Mouse (Mus musculus) cerebellum, adult (tissue): ENCODE data around the gene Slain1.
A peak's percentile ranks its signal among the peaks of the same experiment; 100 is the strongest.

ENCODE experiments used
- ATAC-seq: cut with Nextera tagmentation; 2 replicates; pipeline ENCODE4 v1.9.2; 2017; ENCODE audit warnings: mild to moderate bottlenecking, moderate library complexity, mixed read lengths; ENCODE audit not compliant: insufficient number of reproducible peaks, low FRiP score, low TSS enrichment

The Slain1 gene

DNA sequence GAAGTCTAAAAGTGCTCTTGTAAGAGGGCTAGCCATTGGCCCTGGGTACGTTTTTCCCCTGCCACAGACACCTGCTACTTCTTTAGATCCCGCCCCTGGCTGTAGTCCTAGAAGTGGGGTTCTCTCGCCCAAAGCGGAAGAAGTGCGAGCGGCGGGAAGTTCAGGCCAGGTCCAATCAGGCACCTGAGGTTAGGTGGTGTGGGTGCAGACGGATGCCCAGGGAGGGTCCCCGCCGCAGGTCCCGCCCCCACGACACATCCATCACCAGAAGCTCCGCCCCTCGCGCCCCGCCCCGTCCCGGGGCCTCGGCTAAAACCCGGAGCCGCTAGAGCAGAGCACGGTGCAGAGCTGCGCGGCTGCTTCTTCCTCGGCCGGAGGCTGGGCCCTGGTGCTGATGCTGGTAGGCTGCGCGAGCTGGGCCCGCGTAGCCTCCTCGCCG, at the start of gene Slain1:
Gene Slain1, plus strand, starts transcription at position 333 of the 439 bp plus-strand sequence.
- peak; percentile 91 for ATAC-seq

GRCm38 (mm10) chr14:103608063-103608462, 42.0 kb upstream of the Slain1 start:
- ATAC-seq, result no peak

DNA sequence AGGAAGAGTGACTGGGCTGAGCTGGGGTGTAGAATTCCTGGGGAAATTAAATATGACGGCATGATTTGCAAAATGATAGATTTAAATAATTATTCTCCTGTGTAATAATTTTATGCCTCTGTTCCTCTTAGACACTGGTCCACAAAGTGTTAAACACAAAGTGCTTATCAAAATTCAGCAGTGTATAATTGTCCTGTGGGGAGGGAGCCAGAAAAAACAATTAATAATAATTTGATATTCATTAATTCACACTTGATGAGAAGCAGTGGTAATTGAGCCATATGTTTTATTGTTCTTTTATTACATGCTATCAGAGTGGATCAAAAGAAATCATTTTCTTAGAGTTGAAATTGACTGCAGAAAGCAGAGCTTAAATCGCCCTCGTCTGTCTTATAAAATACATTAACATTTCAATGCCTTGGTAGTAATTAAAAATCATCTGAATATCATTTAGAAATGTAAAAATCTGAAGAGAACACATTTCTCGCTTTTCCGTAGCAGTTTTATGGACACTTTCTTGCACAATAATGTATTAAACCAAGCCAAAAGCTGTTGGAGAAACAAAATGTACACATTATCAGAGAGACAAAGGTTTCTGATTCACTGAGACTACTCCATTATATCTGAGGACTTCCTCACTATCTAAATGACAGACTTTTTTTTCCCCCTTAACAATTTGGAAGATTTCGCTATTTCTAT, 36.3 kb upstream of the Slain1 start:
- no peak for ATAC-seq

- no peak for ATAC-seq
Observed at GRCm38 (mm10) chr14:103614272-103614587, 35.8 kb upstream of the Slain1 start.

DNA sequence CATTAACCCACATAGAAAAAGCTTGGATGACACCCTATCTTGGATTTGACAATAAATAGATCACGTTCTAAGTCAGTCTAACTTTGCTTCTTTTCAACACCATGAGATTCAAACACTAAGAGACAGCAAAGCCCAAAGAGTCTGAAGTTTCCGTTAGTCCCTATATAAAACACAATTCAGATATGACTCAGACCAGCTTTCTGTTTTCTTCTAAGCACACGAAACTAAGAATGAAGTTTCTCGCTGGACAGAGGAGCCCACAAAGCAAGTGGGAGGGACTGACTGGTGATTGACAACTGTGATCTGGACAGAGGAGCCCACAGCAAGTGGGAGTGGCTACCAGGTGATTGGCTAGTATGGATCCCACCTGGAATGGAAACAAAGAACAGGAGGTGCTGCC, 30.3 kb upstream of the Slain1 start:
- ATAC-seq, result no peak

- no peak for ATAC-seq
Observed at GRCm38 (mm10) chr14:103621207-103621606, 28.8 kb upstream of the Slain1 start.

DNA sequence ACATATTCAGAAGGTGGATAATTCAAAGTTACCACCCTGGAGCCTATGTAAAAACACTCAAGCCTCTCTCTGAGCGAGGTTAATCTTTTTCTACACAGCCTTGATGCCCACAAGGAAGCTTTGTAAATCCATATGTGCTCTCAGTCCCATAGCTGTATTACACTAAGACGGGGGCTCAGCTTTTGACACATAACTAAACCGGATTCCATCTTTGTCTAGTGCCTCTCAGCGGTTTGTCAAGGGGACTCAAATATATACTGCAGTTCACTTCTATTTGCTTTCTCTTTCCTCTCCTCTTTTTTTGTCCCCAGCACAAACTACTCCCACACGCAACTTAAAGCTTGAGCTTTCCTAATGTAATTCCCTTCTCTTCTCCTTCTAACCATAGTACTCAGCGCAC, 23.9 kb upstream of the Slain1 start:
- no peak for ATAC-seq

DNA sequence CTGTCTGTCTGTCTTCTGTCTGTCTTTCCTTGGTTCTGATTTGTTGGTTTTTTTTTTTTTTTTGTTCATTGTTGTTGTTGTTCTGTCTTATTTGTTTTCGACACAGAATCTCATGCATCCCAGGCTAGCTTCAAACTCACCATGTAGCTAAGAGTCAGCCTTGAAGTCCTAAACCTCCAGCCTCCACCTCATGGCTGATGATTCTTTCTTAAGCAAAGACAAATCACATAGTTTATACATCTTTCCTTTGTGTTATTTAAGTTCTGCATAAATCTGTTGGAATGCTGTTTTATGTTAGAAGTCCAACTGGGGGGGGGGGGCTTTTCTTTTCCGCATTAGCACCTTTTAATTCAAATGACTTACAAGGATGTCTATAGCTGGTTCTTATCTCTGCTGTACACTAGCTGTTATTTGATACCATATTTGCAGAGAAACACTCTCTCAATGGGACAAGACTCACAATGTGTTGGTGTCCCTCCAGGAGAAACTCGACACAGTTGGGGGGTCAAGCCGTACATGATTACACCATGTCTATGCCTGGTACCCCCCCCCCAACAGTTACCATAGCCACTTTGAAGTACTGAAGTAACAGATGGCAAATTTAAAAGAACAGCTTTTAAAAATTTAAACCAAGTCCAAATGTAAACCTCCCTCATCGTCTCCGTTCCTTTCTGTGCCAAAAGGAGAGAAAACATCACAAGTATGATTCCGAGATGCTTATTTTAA, 20.2 kb upstream of the Slain1 start:
- no peak for ATAC-seq

DNA sequence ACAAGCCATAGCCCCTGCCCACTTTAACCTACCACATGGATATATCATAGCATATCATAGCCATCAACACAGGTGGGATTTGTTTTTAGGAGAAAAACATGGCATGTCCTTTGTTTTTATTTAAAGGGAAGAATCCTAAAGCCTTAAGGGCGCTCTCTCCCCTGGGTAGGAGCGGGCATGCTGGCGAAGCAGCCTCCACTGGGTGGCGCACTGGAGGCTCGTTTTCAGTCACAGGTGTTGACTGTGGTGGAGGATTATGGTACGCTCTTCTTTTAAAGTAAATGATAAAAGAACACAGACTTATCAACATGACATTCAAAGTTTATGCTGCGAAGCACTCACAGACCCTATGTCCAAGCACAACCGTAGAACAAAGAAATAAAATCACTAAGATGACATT, 19.5 kb upstream of the Slain1 start:
- ATAC-seq, result no peak

DNA sequence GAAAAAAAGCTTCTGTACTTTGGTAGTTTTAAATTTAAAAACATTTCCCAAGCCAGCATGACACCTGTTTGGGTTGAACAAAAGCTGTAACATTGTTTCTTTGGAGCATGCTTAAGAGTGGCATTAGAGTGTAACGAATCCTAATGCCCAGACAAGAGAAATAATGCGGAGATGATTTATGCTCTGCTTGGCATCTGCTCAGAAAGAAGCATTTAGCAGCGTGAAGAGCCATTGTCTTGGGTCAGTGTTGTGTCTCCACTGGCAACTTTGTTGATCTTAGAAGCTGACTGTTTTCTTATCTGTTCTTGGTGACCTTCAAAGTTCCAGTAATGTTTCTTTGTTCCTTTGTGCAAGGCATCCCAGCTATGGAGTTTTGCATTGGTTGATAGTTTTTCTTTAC, 6.1 kb upstream of the Slain1 start:
- ATAC-seq, result no peak

DNA sequence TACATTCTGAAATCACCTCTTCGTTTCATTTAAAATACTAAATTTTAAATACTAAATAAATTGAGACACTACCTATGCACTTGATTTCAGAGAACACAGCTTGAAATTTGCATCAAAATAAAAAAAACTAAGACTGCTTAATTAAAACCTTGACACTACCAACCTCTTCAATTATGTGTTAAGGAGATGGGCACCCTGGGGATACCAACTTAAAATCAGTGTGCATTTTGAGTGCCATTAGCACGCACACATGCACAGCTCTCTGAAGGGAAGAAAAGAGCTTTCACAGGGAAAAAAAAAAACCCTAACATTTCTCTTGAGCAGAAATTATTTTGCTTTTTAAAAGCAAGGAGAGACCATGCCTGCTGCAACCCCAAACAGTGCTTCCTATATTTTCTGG, 2.0 kb upstream of the Slain1 start:
- no peak for ATAC-seq

DNA sequence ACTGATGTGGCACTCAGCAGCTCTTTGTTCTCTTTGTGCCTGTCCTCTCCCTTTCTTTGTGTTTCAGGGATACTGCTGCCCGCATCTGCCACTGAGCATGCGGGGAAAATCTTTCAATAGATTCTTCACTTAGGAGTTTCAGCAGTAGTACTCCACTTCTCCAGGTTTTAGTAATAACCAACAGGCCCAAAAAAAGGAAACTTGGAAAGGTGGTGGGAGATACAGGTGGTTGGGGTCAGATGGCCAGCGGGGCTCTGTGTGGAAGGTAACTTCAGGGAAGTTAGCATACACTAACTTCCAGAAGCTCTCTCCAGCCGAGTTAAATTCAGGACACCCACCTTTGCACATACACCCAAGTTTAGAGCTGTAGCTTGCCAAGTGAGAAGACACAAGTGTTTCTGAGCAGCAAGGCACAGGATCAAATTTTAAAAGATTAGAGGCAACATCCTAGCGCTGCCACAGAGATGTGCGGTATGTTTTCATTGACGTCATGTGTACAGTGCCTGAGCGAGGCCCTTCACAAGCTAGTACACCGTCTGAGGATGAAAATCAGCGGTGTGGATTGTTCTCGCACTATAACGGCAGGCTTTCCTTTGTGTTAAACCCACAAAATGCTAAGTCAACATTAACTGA, 1.3 kb upstream of the Slain1 start:
- no peak for ATAC-seq

DNA sequence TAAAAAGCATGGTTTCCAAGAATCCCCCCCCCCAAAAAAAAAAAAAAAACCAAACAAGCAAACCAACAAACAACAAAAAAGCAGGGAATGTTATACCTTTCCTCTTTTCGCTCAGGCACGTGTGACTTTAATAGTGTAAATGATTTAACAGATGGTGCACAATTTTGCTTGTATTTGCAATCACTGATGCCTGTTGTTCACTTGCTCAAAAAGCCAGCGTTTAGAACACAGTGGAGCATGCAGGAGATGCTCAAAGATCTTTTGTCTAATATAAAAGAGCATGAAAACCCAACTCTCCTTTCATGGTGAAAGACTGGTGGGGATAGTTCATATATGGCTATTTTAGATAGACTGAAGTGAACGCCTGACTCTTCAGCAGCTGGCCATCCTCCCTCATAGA, 726 bp upstream of the Slain1 start:
- ATAC-seq, result no peak

- ATAC-seq, result peak; percentile 56
Observed at GRCm38 (mm10) chr14:103650413-103651101, 529 bp downstream of the Slain1 start.

DNA sequence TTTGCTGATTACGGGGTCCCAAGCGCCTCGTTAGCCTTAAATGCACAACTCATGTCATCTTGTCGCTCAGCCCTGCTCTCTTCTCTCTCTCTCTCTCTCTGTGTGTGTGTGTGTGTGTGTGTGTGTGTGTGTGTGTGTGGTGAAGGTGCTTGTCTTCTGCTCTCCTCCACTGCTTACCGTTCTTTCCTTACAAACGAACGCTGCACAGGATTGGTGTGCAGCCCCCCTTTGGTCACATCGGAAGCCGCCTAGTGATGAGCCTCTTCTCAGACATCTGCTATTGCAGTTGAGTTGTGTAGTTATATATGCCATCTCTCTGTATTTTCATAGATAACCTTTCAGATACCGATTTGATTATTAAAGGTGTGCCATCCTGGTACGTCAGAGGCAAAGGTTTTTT, 1.1 kb downstream of the Slain1 start:
- ATAC-seq, result peak; percentile 5; the same call in 1 of the 2 replicates

GRCm38 (mm10) chr14:103651562-103651961, 1.5 kb downstream of the Slain1 start:
- ATAC-seq, result no peak

DNA sequence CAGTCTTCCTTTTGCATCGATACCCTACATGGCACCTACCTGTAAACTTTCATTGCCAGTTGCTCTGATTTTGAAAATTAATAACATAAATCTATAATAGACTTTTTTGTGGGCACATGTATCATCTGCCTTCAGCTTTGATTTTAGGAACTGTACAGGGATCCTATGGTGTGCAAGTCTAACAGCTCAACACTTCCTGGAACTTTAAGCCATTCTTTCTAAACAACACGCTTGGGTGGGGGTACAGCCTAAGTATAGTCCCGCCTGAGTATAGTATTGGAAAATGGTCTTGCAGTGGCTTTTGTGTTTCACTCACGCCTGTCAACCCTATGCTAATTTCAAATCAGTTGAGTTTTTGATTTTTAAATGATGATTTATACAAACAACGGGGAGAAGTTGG, 2.5 kb downstream of the Slain1 start:
- ATAC-seq, result no peak

DNA sequence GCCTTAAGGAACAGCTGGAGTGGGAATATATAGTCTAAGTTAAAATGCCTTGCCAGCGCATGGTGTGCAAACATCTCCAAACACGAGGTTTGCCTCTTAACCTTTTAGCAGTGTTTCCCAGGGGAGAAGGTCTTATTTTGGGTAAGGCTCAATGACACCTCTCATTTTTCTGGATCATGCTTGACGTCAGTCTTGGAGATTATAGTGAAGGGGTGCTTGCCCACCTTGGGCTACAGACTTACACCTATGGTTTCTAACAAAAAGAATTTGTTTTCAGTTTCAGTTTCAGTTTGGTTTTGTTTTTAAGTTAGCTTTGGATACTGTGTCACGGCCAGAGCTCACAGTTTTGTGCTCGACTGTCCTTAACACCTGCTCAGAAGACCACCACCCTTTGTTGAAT, 3.8 kb downstream of the Slain1 start:
- no peak for ATAC-seq

GRCm38 (mm10) chr14:103655448-103655847, 5.4 kb downstream of the Slain1 start:
- no peak for ATAC-seq

- no peak for ATAC-seq
Observed at GRCm38 (mm10) chr14:103657876-103658275, 7.8 kb downstream of the Slain1 start.

DNA sequence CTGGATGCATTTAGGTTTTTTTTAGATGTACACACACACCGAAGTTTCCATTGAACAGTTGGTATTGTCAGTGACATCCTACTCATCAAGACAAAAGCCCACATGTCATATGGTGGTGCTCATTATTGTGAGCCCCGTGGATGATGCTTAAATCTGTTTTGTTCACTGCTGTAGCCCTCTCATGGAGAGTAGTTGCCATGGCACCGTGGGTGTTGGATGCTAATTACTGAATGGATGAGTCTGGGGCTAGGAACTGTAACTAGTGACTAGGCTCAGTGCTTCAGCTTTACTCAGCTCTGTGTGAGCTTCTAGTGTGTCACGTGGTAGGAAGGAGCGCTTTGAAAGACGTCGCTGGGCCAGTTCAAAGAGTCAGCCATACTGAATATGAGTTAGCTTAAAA, 13.0 kb downstream of the Slain1 start:
- no peak for ATAC-seq
